Comparison of ENCODE assay signal across 29 mouse cellular contexts in the genomic region with DNA sequence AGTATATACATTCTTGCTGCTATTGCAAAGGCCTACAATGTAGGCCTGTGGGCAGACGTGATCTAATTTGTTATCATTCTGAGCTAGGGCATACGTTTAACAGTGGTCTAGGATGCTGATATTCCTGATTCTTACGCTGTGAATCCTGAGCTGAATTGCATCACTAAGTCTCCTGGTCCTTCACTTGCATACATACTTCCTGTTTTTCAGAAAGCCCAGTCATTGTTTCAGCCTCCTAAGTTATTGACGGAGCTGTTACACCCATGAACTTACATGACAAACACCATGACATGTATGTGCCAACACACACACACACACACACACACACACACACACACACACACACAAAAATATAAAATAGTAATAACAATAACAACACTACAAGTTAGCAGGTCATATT. TPM values are rescaled to one million over a fixed set of nuclear protein-coding genes. Genes with fewer than 3 reads are reported as not detected.
A peak's percentile ranks its signal among the peaks of the same experiment; 100 is the strongest.
DNase-seq lines count a peak whose midpoint lies in the region; ATAC-seq and TF ChIP-seq lines count a peak whose summit lies in the region.
"Had no signal": no experiment of that assay in that cellular context is flagged by ENCODE, and none has a peak within 500 bp of the region (broad histone marks: within the 10 kb centered on the region; RNA-seq: fewer than 3 reads in every experiment).

No protein-coding gene starts in this region.

- H3K36me3 ChIP-seq in lung, postnatal 0 days (ENCODE audit: insufficient read depth, low read length) = no peaks in the 10 kb centered on the region
- H3K36me3 ChIP-seq in heart, embryonic 10.5 days = no peaks in the 10 kb centered on the region
- H3K36me3 ChIP-seq: embryonic facial prominence, embryonic 10.5 days; embryonic facial prominence, embryonic 13.5 days; forebrain, embryonic 12.5 days; forebrain, embryonic 15.5 days; heart, embryonic 13.5 days; hindbrain, embryonic 10.5 days; hindbrain, embryonic 13.5 days; intestine, embryonic 15.5 days had no signal

- DNase-seq in lung, postnatal 0 days (ENCODE audit: low spot score) = peak; percentile 9
- no peak for DNase-seq in lung, postnatal 25 days (ENCODE audit: low spot score)
- DNase-seq in testis, postnatal 14 days (ENCODE audit: low spot score) = no peak
- no peak for DNase-seq in embryo, embryonic 10 days (ENCODE audit: low spot score)
- DNase-seq in heart, embryonic 10.5 days (ENCODE audit: low spot score) = no peak
- DNase-seq: adrenal gland, postnatal 10 days; adrenal gland, postnatal 36 days; cerebellum, adult 18-20 months; cerebellum, adult 9-10 months; cerebellum, postnatal 14 days; embryo, embryonic 11 days; gastrocnemius, postnatal 10 days; heart, adult 18-20 months; heart, postnatal 14 days had no signal

- 87% methylated on average over 4 of the region's 4 CpGs for WGBS in lung, postnatal 0 days
- WGBS in heart, embryonic 10.5 days = 76% methylated on average over 4 of the region's 4 CpGs

- no peak overlapping the region for H3K27ac ChIP-seq in lung, postnatal 0 days (ENCODE audit: low read length)
- H3K27ac ChIP-seq in heart, embryonic 10.5 days = no peak overlapping the region
- H3K27ac ChIP-seq: embryonic facial prominence, embryonic 10.5 days; embryonic facial prominence, embryonic 13.5 days; forebrain, embryonic 12.5 days; forebrain, embryonic 15.5 days; heart, embryonic 13.5 days; hindbrain, embryonic 10.5 days; hindbrain, embryonic 13.5 days; intestine, embryonic 15.5 days had no signal

- H3K4me3 ChIP-seq in lung, postnatal 0 days (ENCODE audit: low read depth, low read length) = no peak overlapping the region
- no peak overlapping the region for H3K4me3 ChIP-seq in heart, embryonic 10.5 days
- H3K4me3 ChIP-seq: embryonic facial prominence, embryonic 10.5 days; embryonic facial prominence, embryonic 13.5 days; erythroblast, embryonic 14.5 days; forebrain, embryonic 12.5 days; forebrain, embryonic 15.5 days; heart, embryonic 13.5 days; hindbrain, embryonic 10.5 days; hindbrain, embryonic 13.5 days; intestine, embryonic 15.5 days had no signal

- no peak overlapping the region for H3K4me2 ChIP-seq in lung, postnatal 0 days (replicated peaks; ENCODE audit: low read depth, low read length)
- H3K4me2 ChIP-seq: embryonic facial prominence, embryonic 13.5 days; forebrain, embryonic 12.5 days; forebrain, embryonic 15.5 days; heart, embryonic 13.5 days; hindbrain, embryonic 13.5 days; intestine, embryonic 15.5 days had no signal

- no peak for TF ChIP-seq CTCF in lung, postnatal 0 days (IDR thresholded peaks at IDR 0.05)

- ATAC-seq in lung, postnatal 0 days = no peak
- ATAC-seq in common myeloid progenitor, adult 5-6 weeks (replicated peaks; ENCODE audit: low read depth, poor library complexity, severe bottlenecking) = peak; percentile 68
- ATAC-seq in megakaryocyte, adult 5-6 weeks (ENCODE audit: poor library complexity, severe bottlenecking) = peak; percentile 70
- peak; percentile 62 for ATAC-seq in neutrophil, adult 5-6 weeks (ENCODE audit: extremely low read depth, insufficient number of reproducible peaks, low FRiP score, poor library complexity, severe bottlenecking)
- ATAC-seq: CD4-positive, CD25-positive, alpha-beta regulatory T cell, adult 4 months; forebrain, embryonic 15.5 days; hindbrain, embryonic 16.5 days; intestine, embryonic 15.5 days; Patski had no signal

- no peak for TF ChIP-seq EP300 in lung, postnatal 0 days (IDR thresholded peaks at IDR 0.05)

- no peaks in the 10 kb centered on the region for H3K4me1 ChIP-seq in lung, postnatal 0 days (ENCODE audit: insufficient read depth, low read depth, low read length)
- H3K4me1 ChIP-seq in heart, embryonic 10.5 days = no peaks in the 10 kb centered on the region
- H3K4me1 ChIP-seq: embryonic facial prominence, embryonic 10.5 days; embryonic facial prominence, embryonic 13.5 days; forebrain, embryonic 12.5 days; forebrain, embryonic 15.5 days; heart, embryonic 13.5 days; hindbrain, embryonic 10.5 days; hindbrain, embryonic 13.5 days; intestine, embryonic 15.5 days had no signal

- H3K9ac ChIP-seq in lung, postnatal 0 days (replicated peaks; ENCODE audit: low read depth) = no peak overlapping the region
- H3K9ac ChIP-seq: embryonic facial prominence, embryonic 13.5 days; forebrain, embryonic 12.5 days; forebrain, embryonic 15.5 days; heart, embryonic 13.5 days; hindbrain, embryonic 13.5 days; intestine, embryonic 15.5 days had no signal

- H3K27me3 ChIP-seq in lung, postnatal 0 days (replicated peaks; ENCODE audit: insufficient read depth, low read length) = no peaks in the 10 kb centered on the region
- no peaks in the 10 kb centered on the region for H3K27me3 ChIP-seq in heart, embryonic 10.5 days (ENCODE audit: insufficient read depth, poor library complexity, severe bottlenecking)
- H3K27me3 ChIP-seq: embryonic facial prominence, embryonic 13.5 days; forebrain, embryonic 12.5 days; forebrain, embryonic 15.5 days; heart, embryonic 13.5 days; hindbrain, embryonic 13.5 days; intestine, embryonic 15.5 days had no signal

- H3K9me3 ChIP-seq in lung, postnatal 0 days (ENCODE audit: low read length) = no peaks in the 10 kb centered on the region
- no peaks in the 10 kb centered on the region for H3K9me3 ChIP-seq in heart, embryonic 10.5 days
- H3K9me3 ChIP-seq: embryonic facial prominence, embryonic 10.5 days; embryonic facial prominence, embryonic 13.5 days; forebrain, embryonic 12.5 days; forebrain, embryonic 15.5 days; heart, embryonic 13.5 days; hindbrain, embryonic 10.5 days; hindbrain, embryonic 13.5 days; intestine, embryonic 15.5 days had no signal

RNA-seq across cellular contexts. Expression of a gene that starts 1.7 kb away (rescaled TPM):
- 2.9 and 3.4 TPM in 2 replicates for polyA plus RNA-seq in lung, postnatal 0 days (2015; fragmentation: Nextera tagmentation; extraction: Ambion mirVana)
- 275 and 283 TPM in 2 replicates for total RNA-seq in common myeloid progenitor, adult 5-6 weeks (2017)
- 838 and 904 TPM in 2 replicates for total RNA-seq in megakaryocyte, adult 5-6 weeks (2015)
- 641 and 646 TPM in 2 replicates for total RNA-seq in megakaryocyte, adult 5-6 weeks (2017)
- total RNA-seq in neutrophil, adult 5-6 weeks (2017) = 1,314 and 1,317 TPM in 2 replicates
- not detected in 2 replicates for polyA plus RNA-seq in heart, embryonic 10.5 days (2016; fragmentation: Nextera tagmentation; extraction: Ambion mirVana)
- polyA plus RNA-seq: embryonic facial prominence, embryonic 10.5 days; erythroblast, embryonic 14.5 days; forebrain, embryonic 12.5 days; Patski had no signal

RNA-seq across cellular contexts. Expression of a gene that starts 12.0 kb away (rescaled TPM):
- polyA plus RNA-seq in lung, postnatal 0 days (2015; fragmentation: Nextera tagmentation; extraction: Ambion mirVana) = 0.05 TPM in 1 of 2 replicates, not detected in the other
- total RNA-seq in common myeloid progenitor, adult 5-6 weeks (2017) = 0.05 TPM in 1 of 2 replicates, not detected in the other
- 0.07 and 0.18 TPM in 2 replicates for total RNA-seq in megakaryocyte, adult 5-6 weeks (2015)
- total RNA-seq in megakaryocyte, adult 5-6 weeks (2017) = 0.20 TPM in 1 of 2 replicates, not detected in the other
- 0.37 and 0.70 TPM in 2 replicates for total RNA-seq in neutrophil, adult 5-6 weeks (2017)
- 0.12 TPM in 1 of 2 replicates, not detected in the other for polyA plus RNA-seq in heart, embryonic 10.5 days (2016; fragmentation: Nextera tagmentation; extraction: Ambion mirVana)
- total RNA-seq: gastrocnemius, postnatal 10 days had no signal
- polyA plus RNA-seq: embryonic facial prominence, embryonic 10.5 days; embryonic facial prominence, embryonic 13.5 days; erythroblast, embryonic 14.5 days; forebrain, embryonic 12.5 days; forebrain, embryonic 15.5 days; hindbrain, embryonic 10.5 days; hindbrain, embryonic 13.5 days; hindbrain, embryonic 16.5 days; Patski had no signal

RNA-seq across cellular contexts. Expression of a gene that starts 55.0 kb away (rescaled TPM):
- polyA plus RNA-seq in lung, postnatal 0 days (2015; fragmentation: Nextera tagmentation; extraction: Ambion mirVana) = 0.39 and 0.76 TPM in 2 replicates
- 5.2 and 5.9 TPM in 2 replicates for total RNA-seq in common myeloid progenitor, adult 5-6 weeks (2017)
- 1.4 and 2.0 TPM in 2 replicates for total RNA-seq in megakaryocyte, adult 5-6 weeks (2015)
- total RNA-seq in megakaryocyte, adult 5-6 weeks (2017) = 1.3 and 2.0 TPM in 2 replicates
- 9.2 and 10.0 TPM in 2 replicates for total RNA-seq in neutrophil, adult 5-6 weeks (2017)
- 0.06 and 0.13 TPM in 2 replicates for polyA plus RNA-seq in heart, embryonic 10.5 days (2016; fragmentation: Nextera tagmentation; extraction: Ambion mirVana)
- polyA plus RNA-seq: embryonic facial prominence, embryonic 10.5 days; embryonic facial prominence, embryonic 13.5 days; forebrain, embryonic 12.5 days; forebrain, embryonic 15.5 days; hindbrain, embryonic 10.5 days; hindbrain, embryonic 13.5 days; hindbrain, embryonic 16.5 days had no signal
